Mouse (Mus musculus) activated CD4-positive, CD25-positive, alpha-beta regulatory T cell, adult 9 weeks (primary cell): ENCODE data around the gene Ube2h. TPM values are rescaled to one million over a fixed set of nuclear protein-coding genes. Genes with fewer than 3 reads are reported as not detected.

Experiments
- polyA plus RNA-seq: library from polyadenylated mRNA; unstranded; fragments of 100-300 nt; shearing (Covaris generic); gene quantifications from one replicate; pipeline ENCODE4 v1.2.1, GENCODE M21; 2017

Gene Ube2h
- polyA plus RNA-seq, result 71.9 TPM

DNA sequence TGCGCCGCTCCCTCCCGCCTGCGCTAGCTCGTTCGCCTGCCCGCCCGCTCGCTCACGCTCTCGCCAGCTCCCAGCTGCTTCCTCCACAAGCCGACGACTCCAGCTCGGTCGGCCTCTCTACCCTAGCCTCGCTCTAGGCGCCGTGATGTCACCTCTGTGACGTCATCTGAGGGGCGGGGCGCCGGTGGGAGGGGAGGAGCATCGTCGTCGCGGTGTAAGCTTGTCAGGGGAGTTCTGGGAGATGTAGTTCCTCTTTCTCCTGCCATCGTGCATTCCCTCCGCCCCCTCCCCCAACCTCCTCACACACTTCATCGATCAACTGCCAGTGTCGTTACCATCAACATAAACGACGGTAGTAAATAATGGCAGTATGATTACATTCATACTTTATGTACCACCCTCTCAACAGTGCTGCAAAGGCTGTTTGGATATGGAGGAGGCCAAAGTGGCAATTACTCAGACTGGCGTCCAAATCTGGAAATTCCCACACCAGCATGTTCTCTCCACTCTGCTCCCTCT lies at the start of gene Ube2h:
Gene Ube2h (minus strand): TSS at position 141 of the 519 bp plus-strand sequence.

Other genes with a start within 250 kb of the Ube2h start
- gene Zc3hc1, start 86.5 kb upstream of the Ube2h start, polyA plus RNA-seq, result 32.9 TPM
- 2.0 TPM for gene Klhdc10, start 97.3 kb upstream of the Ube2h start, polyA plus RNA-seq
- gene Tmem209, start 205.2 kb upstream of the Ube2h start, polyA plus RNA-seq, result 66.7 TPM
- not detected for gene Ssmem1, start 205.3 kb upstream of the Ube2h start, polyA plus RNA-seq
- gene Cpa2, start 237.0 kb upstream of the Ube2h start, polyA plus RNA-seq, result 0.44 TPM